Mouse (Mus musculus): ENCODE data around the gene Kcnn1.

DNA sequence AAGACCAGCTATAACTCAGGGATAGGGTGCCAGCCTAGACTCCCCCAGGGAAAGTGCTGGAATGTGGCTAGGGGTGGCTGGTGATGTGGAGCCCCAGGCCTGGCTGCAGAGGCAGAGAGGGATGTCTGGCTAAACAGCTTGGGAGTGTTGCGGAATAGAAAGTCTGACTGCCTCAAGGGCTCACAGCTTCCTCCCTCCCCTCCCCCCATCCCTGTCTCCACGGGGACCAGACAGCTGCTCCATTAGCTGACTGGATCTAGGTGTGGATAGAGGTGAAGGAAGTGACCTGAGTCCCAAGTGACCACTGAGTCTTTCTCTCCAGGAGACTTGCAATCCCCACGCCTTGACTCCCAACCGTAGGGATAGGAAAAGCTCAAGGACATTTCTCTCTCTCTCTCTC lies 40.1 kb upstream of the Kcnn1 start:
- no peak for TF ChIP-seq CTCF (IDR thresholded peaks at IDR 0.05; ENCODE audit: low read depth, low read length)
- no peak for TF ChIP-seq POLR2A (IDR thresholded peaks at IDR 0.05; ENCODE audit: extremely low read depth, insufficient read depth, low read length)
